Mouse (Mus musculus) hindbrain, embryonic 13.5 days (tissue): ENCODE results near the gene Cmbl. TPM values are rescaled to one million over a fixed set of nuclear protein-coding genes. Genes with fewer than 3 reads are reported as not detected.
A peak's percentile ranks its signal among the peaks of the same experiment; 100 is the strongest.

Experiments
- ATAC-seq: fragments of 200-750 bp; cut with Nextera tagmentation; 2 replicates; pipeline ENCODE4 v1.8.0; 2017; ENCODE audit warnings: moderate TSS enrichment; ENCODE audit not compliant: low FRiP score
- H3K27ac ChIP-seq: fragments of 300-500 bp; sonication (generic); 2 replicates; pipeline ENCODE4 v1.5.1; 2015; ENCODE audit warnings: inconsistent platforms, mild to moderate bottlenecking, moderate library complexity
- H3K27me3 ChIP-seq: fragments of 300-500 bp; sonication (generic); 2 replicates; pipeline ENCODE4 v1.6.1; 2015; ENCODE audit warnings: mild to moderate bottlenecking, inconsistent platforms
- H3K36me3 ChIP-seq: fragments of 300-500 bp; sonication (generic); 2 replicates; pipeline ENCODE4 v1.6.1; 2015; ENCODE audit warnings: mild to moderate bottlenecking, inconsistent platforms
- H3K4me1 ChIP-seq: fragments of 300-500 bp; sonication (generic); replicated peaks from 2 replicates; pipeline ENCODE4 v1.6.1; 2015; ENCODE audit warnings: inconsistent platforms
- H3K4me2 ChIP-seq: fragments of 300-500 bp; sonication (generic); 2 replicates; pipeline ENCODE4 v1.6.1; 2015; ENCODE audit warnings: inconsistent platforms, mild to moderate bottlenecking, moderate library complexity
- H3K4me3 ChIP-seq: fragments of 300-500 bp; sonication (generic); 2 replicates; pipeline ENCODE4 v1.5.1; 2015; ENCODE audit warnings: mild to moderate bottlenecking, inconsistent platforms
- H3K9ac ChIP-seq: fragments of 300-500 bp; sonication (generic); 2 replicates; pipeline ENCODE4 v1.6.1; 2015; ENCODE audit warnings: mild to moderate bottlenecking, inconsistent platforms
- H3K9me3 ChIP-seq: fragments of 300-500 bp; sonication (generic); 2 replicates; pipeline ENCODE4 v1.6.1; 2016; ENCODE audit warnings: inconsistent platforms
- WGBS: fragments of 180-500 bp; shearing (Covaris S2); methylation state at CpG from one replicate; pipeline ENCODE4 v1.1.7; 2015; 5-methylcytosine and 5-hydroxymethylcytosine counted together
- polyA plus RNA-seq: library from polyadenylated mRNA; unstranded; fragments of >200 nt; fragmentation: Nextera tagmentation; extraction: Ambion mirVana; gene quantifications from 2 replicates; pipeline ENCODE4 v1.2.1, GENCODE M21; 2015

Cmbl gene
- polyA plus RNA-seq, 1 experiment from 2014 or later: 5.9 TPM

DNA sequence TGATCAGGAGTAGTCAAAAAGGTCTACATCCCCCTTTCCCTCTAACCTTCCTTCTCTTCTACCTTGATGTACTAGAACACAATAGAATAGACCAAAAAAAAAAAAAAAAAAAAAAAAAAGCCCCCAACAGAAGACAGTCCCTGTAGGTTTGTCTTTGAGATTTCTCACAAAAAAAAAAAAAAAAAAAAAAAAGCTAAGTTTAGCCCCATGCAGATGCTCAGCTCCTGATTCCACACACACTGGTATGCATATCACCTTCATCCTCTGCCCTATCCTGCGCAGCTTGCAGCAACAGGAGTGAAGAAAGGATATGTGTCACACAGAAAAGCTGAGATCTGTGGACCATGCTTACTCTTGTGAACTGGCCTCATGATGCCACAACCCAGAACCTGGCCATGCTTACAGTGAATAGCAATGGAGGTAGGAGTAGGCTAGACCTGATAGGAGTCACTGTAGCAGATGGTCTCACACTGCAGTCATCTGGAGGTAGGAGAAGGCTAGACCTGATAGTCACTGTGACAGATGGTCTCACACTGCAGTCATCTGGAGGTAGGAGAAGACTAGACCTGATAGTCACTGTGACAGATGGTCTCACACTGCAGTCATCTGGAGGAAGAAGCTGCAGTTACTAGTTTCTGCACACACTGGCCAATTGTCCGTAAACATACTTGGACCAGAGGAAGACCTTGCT, 32.7 kb upstream of the Cmbl start:
- 97% methylated on average over 2 of the region's 2 CpGs for WGBS
- H3K4me3 ChIP-seq: no peak overlapping the region
- no peak overlapping the region for H3K9ac ChIP-seq

DNA sequence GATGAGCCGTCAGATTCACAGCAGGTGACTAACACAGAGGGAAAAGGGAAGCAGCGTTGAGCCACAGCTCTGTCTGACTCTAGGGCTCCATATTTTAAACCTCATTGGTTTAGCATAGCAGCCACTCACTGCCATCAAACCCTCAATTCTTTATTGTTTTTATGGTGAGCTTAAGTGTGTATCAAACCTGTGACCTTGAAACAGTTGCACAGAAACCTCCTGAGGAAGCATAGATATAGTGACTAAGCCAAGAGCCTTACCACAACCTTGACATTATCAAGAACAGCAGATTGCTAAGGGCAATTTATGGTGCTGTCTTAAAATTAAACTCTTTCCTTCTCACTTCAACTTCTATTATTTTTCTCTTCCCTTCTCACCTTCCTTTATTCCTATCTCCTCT, 31.7 kb upstream of the Cmbl start:
- Histone ChIP-seq H3K9ac (no peak overlapping the region), H3K27me3 (0 out of 2 replicates have a peak, but pooled peaks cover 3% of the 10 kb centered on the region), H3K36me3 (no peaks in the 10 kb centered on the region), H3K9me3 (no peaks in the 10 kb centered on the region), H3K4me2 (no peak overlapping the region), H3K27ac (no peak overlapping the region), H3K4me1 (peaks cover 38% of the 10 kb centered on the region), H3K4me3 (no peak overlapping the region)
- WGBS: 62% methylated on average over 2 of the region's 2 CpGs
- ATAC-seq: no peak

More for the DNA sequence above, 32.7 kb upstream of the Cmbl start:
- 0 out of 2 replicates have a peak, but pooled peaks cover 1% of the 10 kb centered on the region for H3K9me3 ChIP-seq
- peak overlapping the region; percentile 98; the same call in 1 of the 2 replicates for H3K27ac ChIP-seq
- no peak for ATAC-seq
- peaks cover 40% of the 10 kb centered on the region for H3K4me1 ChIP-seq
- peaks cover under 1% of the 10 kb centered on the region; the same call in 1 of the 2 replicates for H3K36me3 ChIP-seq
- peak overlapping the region; percentile 61 for H3K4me2 ChIP-seq
- 0 out of 2 replicates have a peak, but pooled peaks cover 3% of the 10 kb centered on the region for H3K27me3 ChIP-seq

- Histone ChIP-seq H3K27ac (peak overlapping the region; percentile 62; the same call in 1 of the 2 replicates), H3K4me1 (peaks cover 26% of the 10 kb centered on the region), H3K36me3 (no peaks in the 10 kb centered on the region), H3K4me2 (no peak overlapping the region), H3K4me3 (no peak overlapping the region), H3K27me3 (0 out of 2 replicates have a peak, but pooled peaks cover 3% of the 10 kb centered on the region), H3K9me3 (no peaks in the 10 kb centered on the region), H3K9ac (no peak overlapping the region)
- no peak for ATAC-seq
- WGBS: 74% methylated on average over 7 of the region's 7 CpGs
These were observed 30.5 kb upstream of the Cmbl start for GRCm38 (mm10) chr15:31534421-31535258.

GRCm38 (mm10) chr15:31535259-31535855, 29.8 kb upstream of the Cmbl start:
- no peaks in the 10 kb centered on the region for H3K9me3 ChIP-seq
- H3K4me2 ChIP-seq: peak overlapping the region; percentile 21; the same call in 1 of the 2 replicates
- H3K27me3 ChIP-seq: 0 out of 2 replicates have a peak, but pooled peaks cover 3% of the 10 kb centered on the region
- no peak overlapping the region for H3K9ac ChIP-seq
- no peak for ATAC-seq
- WGBS: 13% methylated on average over 8 of the region's 8 CpGs
- peaks cover 24% of the 10 kb centered on the region for H3K4me1 ChIP-seq
- no peak overlapping the region for H3K4me3 ChIP-seq
- H3K27ac ChIP-seq: peak overlapping the region; percentile 62
- H3K36me3 ChIP-seq: no peaks in the 10 kb centered on the region

DNA sequence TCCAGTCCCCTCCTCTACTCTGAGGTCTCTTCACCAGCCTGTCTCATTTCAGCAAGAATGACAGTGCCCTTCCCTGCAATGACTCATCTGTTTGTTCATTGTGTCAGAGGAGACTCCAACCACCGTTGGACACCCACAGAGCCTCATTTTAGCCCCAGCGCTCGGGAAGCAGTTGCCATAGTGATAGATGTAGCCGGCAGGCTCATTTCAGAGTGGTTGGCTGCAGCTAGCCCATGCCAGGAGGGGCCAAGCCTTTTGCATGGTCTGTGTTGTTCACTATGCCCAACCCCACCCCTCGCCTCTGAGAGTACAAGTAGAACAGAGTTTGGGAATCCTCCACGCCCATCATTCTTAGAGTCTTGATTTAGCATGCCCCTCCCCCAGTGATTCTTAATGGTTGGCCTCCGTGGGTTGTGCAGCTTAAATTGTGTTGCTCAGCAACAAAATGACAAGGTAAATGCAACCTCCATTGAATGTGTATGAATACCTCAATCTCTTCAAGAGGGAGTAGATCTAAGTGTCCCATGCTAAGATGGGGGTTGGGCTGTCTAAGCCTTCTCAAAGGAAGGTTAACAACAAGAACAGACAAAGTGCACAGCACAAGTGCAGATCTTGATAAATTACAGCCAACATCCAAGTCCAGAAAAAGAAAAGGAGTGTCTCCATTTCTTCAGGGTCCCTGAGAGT, 29.0 kb upstream of the Cmbl start:
- Histone ChIP-seq H3K27me3 (0 out of 2 replicates have a peak, but pooled peaks cover 3% of the 10 kb centered on the region), H3K27ac (peak overlapping the region; percentile 69), H3K9me3 (no peaks in the 10 kb centered on the region), H3K9ac (no peak overlapping the region), H3K4me1 (peaks cover 33% of the 10 kb centered on the region), H3K36me3 (no peaks in the 10 kb centered on the region), H3K4me2 (peak overlapping the region; percentile 21; the same call in 1 of the 2 replicates), H3K4me3 (no peak overlapping the region)
- WGBS: 4% methylated on average over 7 of the region's 7 CpGs
- ATAC-seq: peak; percentile 84

GRCm38 (mm10) chr15:31537706-31538105, 27.5 kb upstream of the Cmbl start:
- 98% methylated on average over 2 of the region's 2 CpGs for WGBS
- no peak overlapping the region for H3K4me3 ChIP-seq
- no peaks in the 10 kb centered on the region for H3K9me3 ChIP-seq
- H3K4me1 ChIP-seq: peaks cover 44% of the 10 kb centered on the region
- no peak overlapping the region for H3K4me2 ChIP-seq
- no peak overlapping the region for H3K27ac ChIP-seq
- no peak for ATAC-seq
- H3K27me3 ChIP-seq: 0 out of 2 replicates have a peak, but pooled peaks cover 3% of the 10 kb centered on the region
- no peak overlapping the region for H3K9ac ChIP-seq
- H3K36me3 ChIP-seq: no peaks in the 10 kb centered on the region

DNA sequence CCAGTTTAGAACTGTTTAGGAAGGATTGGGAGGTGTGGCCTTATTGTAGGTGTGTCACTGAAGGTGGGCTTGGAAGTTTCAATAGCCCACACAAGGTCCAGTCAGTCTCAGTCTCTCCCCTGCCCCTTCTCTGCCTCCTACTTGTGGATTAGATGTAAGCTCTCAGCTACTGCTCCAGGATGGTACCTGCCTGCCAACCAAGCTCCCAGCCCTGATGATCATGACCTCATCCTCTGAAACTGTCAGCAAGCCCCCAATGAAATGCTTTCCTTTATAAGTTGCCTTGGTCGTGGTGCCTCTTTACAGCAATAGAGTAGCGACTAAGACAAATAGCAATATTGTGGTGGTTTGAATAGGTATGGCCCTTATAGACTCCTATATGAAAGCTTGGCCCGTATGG, 26.8 kb upstream of the Cmbl start:
- no peaks in the 10 kb centered on the region for H3K36me3 ChIP-seq
- no peak for ATAC-seq
- H3K9ac ChIP-seq: no peak overlapping the region
- no peaks in the 10 kb centered on the region for H3K27me3 ChIP-seq
- WGBS: 83% methylated on average over 3 of the region's 3 CpGs
- no peak overlapping the region for H3K4me2 ChIP-seq
- peaks cover 45% of the 10 kb centered on the region for H3K4me1 ChIP-seq
- no peak overlapping the region for H3K4me3 ChIP-seq
- no peak overlapping the region for H3K27ac ChIP-seq
- H3K9me3 ChIP-seq: no peaks in the 10 kb centered on the region

DNA sequence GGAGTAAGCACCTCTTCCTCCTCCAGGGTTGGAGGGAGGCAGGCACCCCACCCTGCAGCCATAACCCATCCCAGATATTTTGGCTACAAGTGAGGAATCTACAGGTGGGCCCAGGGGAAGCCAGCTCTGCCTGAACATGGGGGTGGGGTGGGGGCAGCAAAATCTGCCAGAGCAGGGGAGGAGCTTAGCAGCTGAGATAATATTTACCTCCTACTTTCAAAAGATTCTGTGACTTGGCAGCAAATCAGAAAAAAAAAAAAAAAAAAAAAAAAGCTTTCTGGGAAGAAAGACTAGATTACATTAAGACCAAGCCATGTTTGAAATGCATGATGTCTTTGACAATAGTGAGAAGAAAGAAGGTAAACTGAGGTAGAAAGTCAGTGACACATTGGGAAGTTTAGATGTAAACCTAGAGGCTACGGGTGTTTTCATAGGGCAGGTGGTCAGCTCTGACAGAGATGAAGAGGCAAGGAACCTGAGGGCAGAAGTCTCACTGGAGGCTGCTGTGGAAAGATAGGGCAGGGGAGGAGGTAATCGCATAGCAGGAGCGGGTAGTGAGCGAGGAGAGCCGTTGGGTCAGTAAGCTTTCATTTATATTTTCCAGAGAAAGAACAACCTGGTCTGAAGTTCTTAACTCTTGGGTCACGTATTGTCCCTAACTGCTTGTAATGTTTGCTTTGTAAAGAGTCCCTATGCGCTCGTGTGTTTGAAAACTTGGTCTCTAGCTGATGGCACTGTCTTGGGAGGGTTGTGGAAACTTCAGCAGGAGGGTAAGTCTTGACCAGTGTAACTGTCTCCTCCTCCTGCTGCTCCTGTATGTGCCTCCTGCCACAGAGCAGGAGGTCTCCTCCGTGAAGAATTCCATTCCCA, 25.3 kb upstream of the Cmbl start:
- H3K27me3 ChIP-seq: no peaks in the 10 kb centered on the region
- no peak for ATAC-seq
- no peak overlapping the region for H3K4me3 ChIP-seq
- no peak overlapping the region for H3K9ac ChIP-seq
- peaks cover 43% of the 10 kb centered on the region for H3K4me1 ChIP-seq
- no peak overlapping the region for H3K4me2 ChIP-seq
- H3K27ac ChIP-seq: no peak overlapping the region
- no peaks in the 10 kb centered on the region for H3K36me3 ChIP-seq
- 74% methylated on average over 9 of the region's 9 CpGs for WGBS
- no peaks in the 10 kb centered on the region for H3K9me3 ChIP-seq

- Histone ChIP-seq H3K27ac (no peak overlapping the region), H3K27me3 (no peaks in the 10 kb centered on the region), H3K4me1 (peaks cover 37% of the 10 kb centered on the region), H3K9me3 (no peaks in the 10 kb centered on the region), H3K4me3 (no peak overlapping the region), H3K4me2 (no peak overlapping the region), H3K9ac (no peak overlapping the region), H3K36me3 (no peaks in the 10 kb centered on the region)
- no peak for ATAC-seq
- 91% methylated on average over 1 of the region's 1 CpGs for WGBS
These were observed 24.7 kb upstream of the Cmbl start for GRCm38 (mm10) chr15:31540513-31540802.

- H3K27ac ChIP-seq: peak overlapping the region; percentile 36; the same call in 1 of the 2 replicates
- ATAC-seq: peak; percentile 53; the same call in 1 of the 2 replicates
- no peaks in the 10 kb centered on the region for H3K36me3 ChIP-seq
- WGBS: 4% methylated on average over 10 of the region's 10 CpGs
- no peaks in the 10 kb centered on the region for H3K27me3 ChIP-seq
- no peaks in the 10 kb centered on the region for H3K9me3 ChIP-seq
- H3K4me3 ChIP-seq: no peak overlapping the region
- H3K9ac ChIP-seq: no peak overlapping the region; the same call in 1 of the 2 replicates
- H3K4me2 ChIP-seq: no peak overlapping the region
- H3K4me1 ChIP-seq: peaks cover 23% of the 10 kb centered on the region
These were observed 22.9 kb upstream of the Cmbl start for GRCm38 (mm10) chr15:31542013-31542958.
